Mouse (Mus musculus) forebrain, embryonic 10.5 days (tissue): ENCODE results near the gene Mt2. TPM values are rescaled to one million over a fixed set of nuclear protein-coding genes. Genes with fewer than 3 reads are reported as not detected.
"Not testable (repeated sequence)": the region's sequence is repeated elsewhere in the genome, so short reads cannot be mapped to it uniquely, and the experiment has no call there.

Experiments
- DNase-seq: peaks from one replicate; pipeline ENCODE4 v3.0.0-alpha.2; 2017; ENCODE audit warnings: low spot score; ENCODE audit errors: extremely low spot score
- H3K27ac ChIP-seq: fragments of 300-500 bp; sonication (generic); 2 replicates; pipeline ENCODE4 v1.5.1; 2016; ENCODE audit warnings: mild to moderate bottlenecking
- H3K27me3 ChIP-seq: fragments of 300-500 bp; sonication (generic); 2 replicates; pipeline ENCODE4 v1.6.1; 2016; ENCODE audit warnings: mild to moderate bottlenecking; ENCODE audit not compliant: poor library complexity, severe bottlenecking
- H3K36me3 ChIP-seq: fragments of 300-500 bp; sonication (generic); replicated peaks from 2 replicates; pipeline ENCODE4 v1.6.1; 2016; ENCODE audit warnings: mild to moderate bottlenecking, moderate library complexity
- H3K4me1 ChIP-seq: fragments of 300-500 bp; sonication (generic); 2 replicates; pipeline ENCODE4 v1.6.1; 2016
- H3K4me3 ChIP-seq: fragments of 300-500 bp; sonication (generic); 2 replicates; pipeline ENCODE4 v1.5.1; 2016; ENCODE audit warnings: mild to moderate bottlenecking, moderate library complexity
- H3K9me3 ChIP-seq: fragments of 300-500 bp; sonication (generic); 2 replicates; pipeline ENCODE4 v1.6.1; 2016; ENCODE audit warnings: mild to moderate bottlenecking, moderate library complexity
- WGBS: fragments of 180-500 bp; shearing (Covaris S2); methylation state at CpG from one replicate; pipeline ENCODE4 v1.1.7; 2016; 5-methylcytosine and 5-hydroxymethylcytosine counted together
- polyA plus RNA-seq: library from polyadenylated mRNA; unstranded; fragments of >200 nt; fragmentation: Nextera tagmentation; extraction: Ambion mirVana; gene quantifications from 2 replicates; pipeline ENCODE4 v1.2.1, GENCODE M21; 2016

The Mt2 gene
- polyA plus RNA-seq, 1 experiment from 2014 or later, result 68.7 TPM

- H3K36me3 ChIP-seq, result no peaks in the 10 kb centered on the region
- H3K4me1 ChIP-seq, result peaks cover 45% of the 10 kb centered on the region
- H3K4me3 ChIP-seq, result no peak overlapping the region
- H3K27ac ChIP-seq, result 0 out of 2 replicates have a peak overlapping the region, but pooled peaks have one; percentile 30
- peaks cover 40% of the 10 kb centered on the region for H3K27me3 ChIP-seq
- 81% methylated on average over 5 of the region's 5 CpGs for WGBS
- no peaks in the 10 kb centered on the region for H3K9me3 ChIP-seq
- no peak for DNase-seq
Measured at GRCm38 (mm10) chr8:94150925-94151324, 21.5 kb upstream of the Mt2 start.

- no peaks in the 10 kb centered on the region for H3K36me3 ChIP-seq
- H3K27ac ChIP-seq, result peak within 1 kb of the TSS; percentile 76
- H3K4me3 ChIP-seq, result peak within 1 kb of the TSS; percentile 51
- peak; percentile 63 for DNase-seq
- WGBS, result 2% methylated on average over 29 of the region's 29 CpGs
- no peaks in the 10 kb centered on the region for H3K9me3 ChIP-seq
- H3K27me3 ChIP-seq, result peaks cover 40% of the 10 kb centered on the region
- peaks cover 48% of the 10 kb centered on the region for H3K4me1 ChIP-seq
Measured at GRCm38 (mm10) chr8:94152513-94153300, 19.8 kb upstream of the Mt2 start, which contains the start of gene Mt3. Gene Mt3, plus strand, starts transcription at chr8:94152607.

- Histone ChIP-seq H3K27ac (peak overlapping the region; percentile 76; the same call in 1 of the 2 replicates), H3K27me3 (peaks cover 40% of the 10 kb centered on the region), H3K36me3 (no peaks in the 10 kb centered on the region), H3K4me1 (peaks cover 42% of the 10 kb centered on the region), H3K9me3 (no peaks in the 10 kb centered on the region), H3K4me3 (peak overlapping the region; percentile 51)
- no peak for DNase-seq
- 27% methylated on average over 7 of the region's 7 CpGs for WGBS
Measured at GRCm38 (mm10) chr8:94153451-94153850, 19.0 kb upstream of the Mt2 start.

- no peaks in the 10 kb centered on the region for H3K9me3 ChIP-seq
- peaks cover 41% of the 10 kb centered on the region for H3K4me1 ChIP-seq
- H3K27me3 ChIP-seq, result peaks cover 40% of the 10 kb centered on the region
- no peak for DNase-seq
- peak overlapping the region; percentile 16; the same call in 1 of the 2 replicates for H3K27ac ChIP-seq
- no peaks in the 10 kb centered on the region for H3K36me3 ChIP-seq
- H3K4me3 ChIP-seq, result no peak overlapping the region
- 48% methylated on average over 6 of the region's 6 CpGs for WGBS
Measured at GRCm38 (mm10) chr8:94154537-94154936, 17.9 kb upstream of the Mt2 start.

- Histone ChIP-seq H3K27me3 (peaks cover 36% of the 10 kb centered on the region), H3K4me1 (peaks cover 41% of the 10 kb centered on the region), H3K27ac (no peak overlapping the region), H3K36me3 (no peaks in the 10 kb centered on the region), H3K9me3 (no peaks in the 10 kb centered on the region), H3K4me3 (no peak overlapping the region)
- WGBS, result 83% methylated on average over 4 of the region's 4 CpGs
- no peak for DNase-seq
Measured at GRCm38 (mm10) chr8:94156092-94156491, 16.4 kb upstream of the Mt2 start.

GRCm38 (mm10) chr8:94165772-94166171 is 6.7 kb upstream of the Mt2 start:
- peaks cover 36% of the 10 kb centered on the region for H3K27me3 ChIP-seq
- H3K27ac ChIP-seq, H3K4me3 ChIP-seq, H3K4me1 ChIP-seq, H3K9me3 ChIP-seq, DNase-seq, H3K36me3 ChIP-seq: not testable (repeated sequence)
- 81% methylated on average over 8 of the region's 8 CpGs for whole genome bisulfite sequencing

GRCm38 (mm10) chr8:94167244-94167643 is 5.2 kb upstream of the Mt2 start:
- no peak overlapping the region for H3K4me3 ChIP-seq
- WGBS, result 5% methylated on average over 6 of the region's 6 CpGs
- no peaks in the 10 kb centered on the region for H3K36me3 ChIP-seq
- H3K4me1 ChIP-seq, result peaks cover 14% of the 10 kb centered on the region
- peak; percentile 91 for DNase-seq
- peaks cover 51% of the 10 kb centered on the region for H3K27me3 ChIP-seq
- H3K9me3 ChIP-seq, result no peaks in the 10 kb centered on the region
- no peak overlapping the region for H3K27ac ChIP-seq

- DNase-seq, result no peak
- H3K4me3 ChIP-seq, result no peak overlapping the region
- H3K27me3 ChIP-seq, result peaks cover 74% of the 10 kb centered on the region
- no peak overlapping the region for H3K27ac ChIP-seq
- WGBS, result 93% methylated on average over 5 of the region's 5 CpGs
- no peaks in the 10 kb centered on the region for H3K9me3 ChIP-seq
- no peaks in the 10 kb centered on the region for H3K36me3 ChIP-seq
- peaks cover 35% of the 10 kb centered on the region for H3K4me1 ChIP-seq
Measured at GRCm38 (mm10) chr8:94169547-94169946, 2.9 kb upstream of the Mt2 start.

- H3K36me3 ChIP-seq, result no peaks in the 10 kb centered on the region
- no peak for DNase-seq
- H3K4me3 ChIP-seq, result peak overlapping the region; percentile 57; the same call in 1 of the 2 replicates
- 44% methylated on average over 10 of the region's 10 CpGs for WGBS
- no peaks in the 10 kb centered on the region for H3K9me3 ChIP-seq
- H3K27me3 ChIP-seq, result peaks cover 90% of the 10 kb centered on the region
- no peak overlapping the region for H3K27ac ChIP-seq
- H3K4me1 ChIP-seq, result peaks cover 41% of the 10 kb centered on the region
Measured at GRCm38 (mm10) chr8:94171321-94171755, 1.1 kb upstream of the Mt2 start.

- DNase-seq, result peak; percentile 61
- Histone ChIP-seq H3K27me3 (peaks cover 96% of the 10 kb centered on the region), H3K27ac (peak overlapping the region; percentile 80)
Measured at GRCm38 (mm10) chr8:94172809-94173732, 607 bp downstream of the Mt2 start.

GRCm38 (mm10) chr8:94173848-94174403 is 1.5 kb downstream of the Mt2 start:
- no peak overlapping the region for H3K27ac ChIP-seq
- H3K4me1 ChIP-seq, result peaks cover 44% of the 10 kb centered on the region
- peaks cover 100% of the 10 kb centered on the region for H3K27me3 ChIP-seq
- no peaks in the 10 kb centered on the region for H3K9me3 ChIP-seq
- no peaks in the 10 kb centered on the region for H3K36me3 ChIP-seq
- no peak for DNase-seq
- peak overlapping the region; percentile 57 for H3K4me3 ChIP-seq
- 44% methylated on average over 11 of the region's 11 CpGs for WGBS

More at GRCm38 (mm10) chr8:94172809-94173732, 607 bp downstream of the Mt2 start:
- Histone ChIP-seq H3K9me3 (no peaks in the 10 kb centered on the region), H3K4me1 (peaks cover 38% of the 10 kb centered on the region), H3K4me3 (peak overlapping the region; percentile 57), H3K36me3 (no peaks in the 10 kb centered on the region)
- WGBS, result 1% methylated on average over 39 of the region's 39 CpGs

- Histone ChIP-seq H3K36me3 (no peaks in the 10 kb centered on the region), H3K27ac (no peak overlapping the region), H3K4me1 (peaks cover 52% of the 10 kb centered on the region), H3K27me3 (peaks cover 100% of the 10 kb centered on the region), H3K4me3 (peak overlapping the region; percentile 5; the same call in 1 of the 2 replicates), H3K9me3 (no peaks in the 10 kb centered on the region)
- 19% methylated on average over 7 of the region's 7 CpGs for WGBS
- no peak for DNase-seq
Measured at GRCm38 (mm10) chr8:94174619-94175213, 2.3 kb downstream of the Mt2 start.
